Mouse (Mus musculus): Measurements from ENCODE around the gene Eif2s2. TPM values are rescaled to one million over a fixed set of nuclear protein-coding genes. Genes with fewer than 3 reads are reported as not detected.

The Eif2s2 gene
- polyA plus RNA-seq, 1 experiment, result 88.6 TPM

GRCm38 (mm10) chr2:154869954-154870641 lies 22.6 kb downstream of the Eif2s2 start:
- Histone ChIP-seq H3K4me1 (ENCODE audit: control insufficient read depth, insufficient read depth, low read length) (no peaks in the 10 kb centered on the region), H3K4me3 (replicated peaks; ENCODE audit: control insufficient read depth, low read depth, low read length) (no peak overlapping the region)
- TF ChIP-seq CTCF (IDR thresholded peaks at IDR 0.05; ENCODE audit: control insufficient read depth, insufficient read depth, low read length) (no peak), POLR2A (IDR thresholded peaks at IDR 0.05; ENCODE audit: borderline replicate concordance, control insufficient read depth, low read depth, low read length) (no peak)

DNA sequence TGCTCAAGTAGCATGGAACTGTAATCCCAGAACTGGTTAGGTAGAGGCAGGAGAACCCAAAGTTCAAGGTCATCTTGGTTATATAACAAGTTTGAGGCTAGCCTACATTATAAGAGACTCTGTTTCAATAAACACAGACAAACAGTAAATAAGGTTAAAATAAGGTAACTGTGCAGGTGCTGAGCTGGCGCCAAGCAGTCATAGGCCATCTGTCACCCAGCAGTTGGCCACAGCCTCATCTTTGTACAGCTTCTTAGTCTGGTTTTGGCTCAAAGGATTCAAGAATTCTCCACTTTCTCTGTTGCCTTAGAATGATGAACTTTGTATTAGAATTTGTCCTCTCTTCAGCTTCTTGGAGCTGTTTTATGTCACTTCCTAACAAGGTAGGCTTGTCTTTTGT lies 24.6 kb downstream of the Eif2s2 start:
- no peak for TF ChIP-seq CTCF (IDR thresholded peaks at IDR 0.05; ENCODE audit: control insufficient read depth, insufficient read depth, low read length)
- TF ChIP-seq POLR2A (IDR thresholded peaks at IDR 0.05; ENCODE audit: borderline replicate concordance, control insufficient read depth, low read depth, low read length), result no peak
- whole genome bisulfite sequencing, result 93% methylated on average over 1 of the region's 1 CpGs

More at GRCm38 (mm10) chr2:154869954-154870641, 22.6 kb downstream of the Eif2s2 start:
- no peak overlapping the region for H3K27ac ChIP-seq (ENCODE audit: control insufficient read depth, insufficient read depth, low read depth, low read length, poor library complexity)

DNA sequence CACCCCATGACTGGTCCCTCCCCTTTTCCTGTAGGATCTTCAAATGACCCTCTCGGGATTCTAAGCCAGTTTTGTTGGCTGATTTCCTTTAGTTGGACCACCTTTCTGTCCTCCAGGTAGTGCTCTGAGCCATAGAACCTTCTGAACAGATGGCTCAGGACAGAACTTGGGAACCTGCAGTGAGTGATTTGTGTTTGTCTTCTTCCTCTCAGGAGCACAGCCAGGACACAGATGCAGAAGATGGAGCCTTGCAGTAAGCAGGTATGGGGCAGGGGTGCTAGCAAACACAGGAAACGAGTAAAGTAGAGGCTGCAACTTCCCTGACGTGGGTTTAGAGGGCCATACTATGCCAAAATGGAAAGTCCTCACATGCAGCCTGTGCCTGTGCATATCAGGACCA lies 27.0 kb downstream of the Eif2s2 start:
- H3K27ac ChIP-seq (ENCODE audit: control insufficient read depth, insufficient read depth, low read depth, low read length, poor library complexity), result no peak overlapping the region
- H3K4me1 ChIP-seq (ENCODE audit: control insufficient read depth, insufficient read depth, low read length), result no peaks in the 10 kb centered on the region
- no peak overlapping the region for H3K4me3 ChIP-seq (replicated peaks; ENCODE audit: control insufficient read depth, low read depth, low read length)
- 73% methylated on average over 3 of the region's 3 CpGs for WGBS
- TF ChIP-seq POLR2A (IDR thresholded peaks at IDR 0.05; ENCODE audit: borderline replicate concordance, control insufficient read depth, low read depth, low read length) (no peak), CTCF (IDR thresholded peaks at IDR 0.05; ENCODE audit: control insufficient read depth, insufficient read depth, low read length) (no peak)

More for the DNA sequence above, 24.6 kb downstream of the Eif2s2 start:
- no peak overlapping the region for H3K27ac ChIP-seq (ENCODE audit: control insufficient read depth, insufficient read depth, low read depth, low read length, poor library complexity)
- no peak overlapping the region for H3K4me3 ChIP-seq (replicated peaks; ENCODE audit: control insufficient read depth, low read depth, low read length)
- H3K4me1 ChIP-seq (ENCODE audit: control insufficient read depth, insufficient read depth, low read length), result no peaks in the 10 kb centered on the region

DNA sequence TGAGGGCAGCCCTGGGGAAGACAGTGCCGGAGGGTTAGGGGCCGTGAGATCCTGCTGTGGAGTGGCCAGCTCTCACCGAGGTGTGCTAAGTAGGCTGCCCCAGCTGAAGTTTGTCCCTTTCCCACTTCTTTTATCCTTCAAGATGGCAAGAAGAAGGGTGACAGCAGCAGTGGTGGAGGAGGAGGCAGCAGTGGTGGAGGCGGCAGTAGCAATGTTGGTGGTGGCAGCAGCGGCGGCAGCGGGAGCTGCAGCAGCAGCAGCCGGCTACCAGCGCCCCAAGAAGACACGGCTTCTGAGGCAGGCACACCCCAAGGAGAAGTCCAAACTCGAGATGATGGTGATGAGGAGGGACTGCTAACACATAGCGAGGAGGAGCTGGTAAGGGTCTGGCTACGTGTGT lies 29.1 kb downstream of the Eif2s2 start:
- TF ChIP-seq POLR2A (IDR thresholded peaks at IDR 0.05; ENCODE audit: borderline replicate concordance, control insufficient read depth, low read depth, low read length) (no peak), CTCF (IDR thresholded peaks at IDR 0.05; ENCODE audit: control insufficient read depth, insufficient read depth, low read length) (no peak)
- no peak overlapping the region for H3K4me3 ChIP-seq (replicated peaks; ENCODE audit: control insufficient read depth, low read depth, low read length)
- no peaks in the 10 kb centered on the region for H3K4me1 ChIP-seq (ENCODE audit: control insufficient read depth, insufficient read depth, low read length)
- no peak overlapping the region for H3K27ac ChIP-seq (ENCODE audit: control insufficient read depth, insufficient read depth, low read depth, low read length, poor library complexity)
- 93% methylated on average over 13 of the region's 13 CpGs for WGBS

DNA sequence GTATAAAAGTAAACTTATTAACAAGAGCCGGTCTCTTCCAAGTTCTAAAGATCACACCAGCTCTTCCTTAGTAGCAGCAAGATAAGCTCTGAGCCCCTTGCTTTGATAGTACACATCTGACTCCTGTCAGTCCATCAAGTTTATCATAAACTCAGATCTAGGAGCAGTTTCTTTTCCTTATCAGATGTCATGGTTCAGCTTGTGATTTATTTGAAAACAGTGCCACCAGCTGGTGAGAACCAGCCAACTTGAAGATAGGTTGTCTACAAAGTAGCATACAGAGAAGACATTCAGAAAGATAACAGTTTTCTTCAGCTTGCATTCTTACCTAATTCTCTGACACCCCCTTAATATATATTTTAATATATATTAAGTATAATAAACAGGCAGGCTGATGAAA lies 37.4 kb downstream of the Eif2s2 start:
- Histone ChIP-seq H3K4me1 (ENCODE audit: control insufficient read depth, insufficient read depth, low read length) (no peaks in the 10 kb centered on the region), H3K4me3 (replicated peaks; ENCODE audit: control insufficient read depth, low read depth, low read length) (no peak overlapping the region), H3K27ac (ENCODE audit: control insufficient read depth, insufficient read depth, low read depth, low read length, poor library complexity) (no peak overlapping the region)
- TF ChIP-seq CTCF (IDR thresholded peaks at IDR 0.05; ENCODE audit: control insufficient read depth, insufficient read depth, low read length) (no peak), POLR2A (IDR thresholded peaks at IDR 0.05; ENCODE audit: borderline replicate concordance, control insufficient read depth, low read depth, low read length) (no peak)
- WGBS, result 89% methylated on average over 1 of the region's 1 CpGs

GRCm38 (mm10) chr2:154848086-154848485 lies 44.6 kb downstream of the Eif2s2 start:
- H3K4me3 ChIP-seq (replicated peaks; ENCODE audit: control insufficient read depth, low read depth, low read length), result no peak overlapping the region
- no peak overlapping the region for H3K27ac ChIP-seq (ENCODE audit: control insufficient read depth, insufficient read depth, low read depth, low read length, poor library complexity)
- TF ChIP-seq CTCF (IDR thresholded peaks at IDR 0.05; ENCODE audit: control insufficient read depth, insufficient read depth, low read length) (no peak), POLR2A (IDR thresholded peaks at IDR 0.05; ENCODE audit: borderline replicate concordance, control insufficient read depth, low read depth, low read length) (no peak)
- H3K4me1 ChIP-seq (ENCODE audit: control insufficient read depth, insufficient read depth, low read length), result no peaks in the 10 kb centered on the region

DNA sequence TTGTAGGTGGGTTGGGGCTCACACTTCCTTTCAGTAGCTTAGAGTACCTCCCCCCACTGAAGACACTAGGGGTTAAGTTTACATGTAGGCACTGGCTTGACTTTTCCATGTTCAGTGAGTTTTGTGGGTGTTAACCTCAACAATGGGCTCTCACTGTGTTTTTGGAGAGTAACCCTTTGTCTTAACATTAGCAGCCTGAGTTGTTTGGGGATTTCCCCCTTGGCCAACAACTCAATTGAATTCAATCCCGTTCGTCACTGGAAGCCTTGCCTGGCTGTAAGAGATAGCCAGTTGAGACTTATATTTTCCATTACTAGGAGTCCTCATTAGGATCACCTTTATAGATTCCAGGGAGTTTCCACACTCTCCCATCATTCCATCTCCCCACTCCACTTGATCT lies 56.2 kb downstream of the Eif2s2 start:
- 96% methylated on average over 2 of the region's 2 CpGs for WGBS
- Histone ChIP-seq H3K4me1 (ENCODE audit: control insufficient read depth, insufficient read depth, low read length) (no peaks in the 10 kb centered on the region), H3K4me3 (replicated peaks; ENCODE audit: control insufficient read depth, low read depth, low read length) (no peak overlapping the region), H3K27ac (ENCODE audit: control insufficient read depth, insufficient read depth, low read depth, low read length, poor library complexity) (no peak overlapping the region)
- TF ChIP-seq CTCF (IDR thresholded peaks at IDR 0.05; ENCODE audit: control insufficient read depth, insufficient read depth, low read length) (no peak), POLR2A (IDR thresholded peaks at IDR 0.05; ENCODE audit: borderline replicate concordance, control insufficient read depth, low read depth, low read length) (no peak)

- Histone ChIP-seq H3K4me1 (ENCODE audit: control insufficient read depth, insufficient read depth, low read length) (no peaks in the 10 kb centered on the region), H3K27ac (ENCODE audit: control insufficient read depth, insufficient read depth, low read depth, low read length, poor library complexity) (no peak overlapping the region), H3K4me3 (replicated peaks; ENCODE audit: control insufficient read depth, low read depth, low read length) (no peak overlapping the region)
- no peak for TF ChIP-seq POLR2A (IDR thresholded peaks at IDR 0.05; ENCODE audit: borderline replicate concordance, control insufficient read depth, low read depth, low read length)
- TF ChIP-seq CTCF (IDR thresholded peaks at IDR 0.05; ENCODE audit: control insufficient read depth, insufficient read depth, low read length), result no peak
- 95% methylated on average over 6 of the region's 6 CpGs for WGBS
These were observed 58.4 kb downstream of the Eif2s2 start for GRCm38 (mm10) chr2:154834149-154834865.
